In the genomic region with DNA sequence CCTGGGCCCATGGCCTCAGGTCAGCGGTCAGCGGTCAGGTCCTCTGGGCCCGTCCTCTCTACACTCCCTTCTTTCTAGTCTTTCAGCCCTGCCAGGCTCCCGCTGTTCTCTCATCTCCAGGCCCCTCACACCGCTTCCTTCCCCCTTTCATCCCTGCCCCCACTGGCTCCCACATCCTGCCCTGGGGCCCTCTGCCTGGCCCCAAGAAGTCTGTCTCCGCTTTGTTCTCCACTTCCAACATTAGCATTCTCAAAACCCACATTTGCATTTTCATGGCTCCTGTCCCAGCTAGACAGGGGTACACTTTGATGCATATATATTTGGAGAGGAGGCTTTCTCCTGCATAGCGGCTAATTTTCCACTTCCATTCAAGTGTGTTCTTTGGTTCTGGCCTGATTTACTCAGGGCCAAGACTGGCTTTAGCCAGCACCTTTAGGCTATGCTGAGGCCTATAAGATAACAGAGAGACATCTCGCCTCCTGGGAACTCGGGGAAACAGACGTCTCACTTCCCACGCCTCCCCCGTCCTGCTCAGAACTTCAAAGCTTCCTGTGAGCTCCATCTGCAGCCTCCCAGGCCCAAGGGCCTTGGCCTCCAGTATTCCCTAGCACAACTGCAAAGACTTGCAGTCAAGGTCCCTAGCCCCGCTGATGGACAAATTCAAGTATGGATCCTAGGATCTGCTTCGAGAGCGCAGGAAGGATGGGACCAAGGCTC, we compare ENCODE assay signal across 8 mouse cellular contexts.
DNase-seq lines count a peak whose midpoint lies in the region; ATAC-seq lines count a peak whose summit lies in the region.

No protein-coding gene starts in this region.

- no peak overlapping the region for H3K9ac ChIP-seq in liver, embryonic 11.5 days (ENCODE audit: low read depth, low read length)
- no peak overlapping the region for H3K9ac ChIP-seq in stomach, embryonic 14.5 days (replicated peaks; ENCODE audit: low read depth, low read length)

- ATAC-seq in granulocyte monocyte progenitor cell, adult 5-6 weeks (replicated peaks; ENCODE audit: poor library complexity, severe bottlenecking): peak; percentile 72
- ATAC-seq in liver, embryonic 11.5 days (replicated peaks; ENCODE audit: low FRiP score): no peak
- no peak for ATAC-seq in stomach, embryonic 14.5 days (ENCODE audit: insufficient number of reproducible peaks, insufficient read depth, low FRiP score, low read depth)

- no peak overlapping the region for H3K4me3 ChIP-seq in liver, embryonic 11.5 days (ENCODE audit: low read depth, low read length)
- no peak overlapping the region for H3K4me3 ChIP-seq in stomach, embryonic 14.5 days (ENCODE audit: low read depth, low read length)

- H3K4me2 ChIP-seq in liver, embryonic 11.5 days: 0 out of 2 replicates have a peak overlapping the region, but pooled peaks have one; percentile 13
- H3K4me2 ChIP-seq in stomach, embryonic 14.5 days (replicated peaks; ENCODE audit: low read depth, low read length): no peak overlapping the region

- peak; percentile 45 to 70 for DNase-seq in left cerebral cortex, adult 18-20 months (ENCODE audit: low spot score in 2 of 2)
- no peak for DNase-seq in left cerebral cortex, adult 11 months (ENCODE audit: low spot score)
- DNase-seq in brain, adult 2 months (ENCODE audit: low read depth, low spot score): peak; percentile 59
- no peak for DNase-seq in liver, embryonic 11.5 days (ENCODE audit: low spot score)
- DNase-seq in gastrocnemius, adult 18-20 months (ENCODE audit: low spot score): no peak
- DNase-seq in kidney, adult 9 months: no peak

- H3K27ac ChIP-seq in liver, embryonic 11.5 days (ENCODE audit: low read depth, low read length): peak overlapping the region; percentile 49
- peak overlapping the region; percentile 11; the same call in 1 of the 2 replicates for H3K27ac ChIP-seq in stomach, embryonic 14.5 days (ENCODE audit: low read length)

- no peaks in the 10 kb centered on the region for H3K9me3 ChIP-seq in liver, embryonic 11.5 days (ENCODE audit: control insufficient read depth, low read length)
- no peaks in the 10 kb centered on the region for H3K9me3 ChIP-seq in stomach, embryonic 14.5 days (ENCODE audit: control insufficient read depth, low read depth, low read length)

- no peaks in the 10 kb centered on the region for H3K36me3 ChIP-seq in liver, embryonic 11.5 days (ENCODE audit: control insufficient read depth, insufficient read depth, low read length)
- no peaks in the 10 kb centered on the region for H3K36me3 ChIP-seq in stomach, embryonic 14.5 days (ENCODE audit: control insufficient read depth, insufficient read depth, low read length)

- peaks cover 26% of the 10 kb centered on the region for H3K4me1 ChIP-seq in liver, embryonic 11.5 days (replicated peaks; ENCODE audit: control insufficient read depth, insufficient read depth, low read length)
- peaks cover 22% of the 10 kb centered on the region for H3K4me1 ChIP-seq in stomach, embryonic 14.5 days (ENCODE audit: control insufficient read depth, insufficient read depth, low read length)

- WGBS in liver, embryonic 11.5 days: 25% methylated on average over 15 of the region's 15 CpGs
- 38% methylated on average over 15 of the region's 15 CpGs for WGBS in stomach, embryonic 14.5 days

- no peaks in the 10 kb centered on the region for H3K27me3 ChIP-seq in liver, embryonic 11.5 days (replicated peaks; ENCODE audit: control insufficient read depth, insufficient read depth, low read length)
- no peaks in the 10 kb centered on the region for H3K27me3 ChIP-seq in stomach, embryonic 14.5 days (ENCODE audit: control insufficient read depth, insufficient read depth, low read length)

Comparison
In these comparisons a context has a peak if more than half of its experiments do, and no peak if none do; other contexts are left out.
1. DNase-seq: peak in left cerebral cortex, adult 18-20 months (2 of 2) and brain, adult 2 months (single experiment); none in left cerebral cortex, adult 11 months (single experiment), liver, embryonic 11.5 days (single experiment), gastrocnemius, adult 18-20 months (single experiment) and kidney, adult 9 months (single experiment).